In the genomic region with DNA sequence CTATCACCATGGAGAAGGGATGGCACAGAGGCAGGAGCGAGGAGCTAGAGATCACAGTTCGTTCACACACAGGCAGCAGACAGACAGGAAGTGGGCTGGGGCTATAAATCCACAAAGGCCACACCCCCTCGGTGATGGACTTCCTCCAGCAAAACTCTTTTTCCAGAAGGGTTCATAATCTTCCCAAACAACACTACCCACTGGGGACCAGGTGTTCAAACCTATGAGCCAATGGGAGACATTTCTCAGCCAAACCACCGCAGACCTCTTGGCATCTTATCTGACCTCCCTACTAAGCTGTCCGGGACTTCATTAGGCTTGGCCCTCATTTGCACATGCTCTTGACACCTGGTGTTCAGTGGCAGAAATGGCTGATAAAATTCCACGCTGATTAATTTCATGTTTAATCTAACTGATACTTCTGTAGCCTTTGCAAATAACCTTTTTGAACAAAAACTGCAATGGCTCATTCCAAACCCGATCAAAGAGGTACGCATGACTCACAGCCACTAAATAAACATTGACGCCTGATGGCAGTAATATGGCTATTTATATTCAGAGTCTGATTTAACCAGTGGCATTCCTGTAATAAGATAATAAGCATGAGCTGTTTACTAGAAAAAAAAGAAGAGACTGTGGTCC, we compare ENCODE assay signal across 10 mouse cellular contexts.
DNase-seq lines count a peak whose midpoint lies in the region; ATAC-seq lines count a peak whose summit lies in the region.
"Had no signal": no experiment of that assay in that cellular context is flagged by ENCODE, and none has a peak within 500 bp of the region (broad histone marks: within the 10 kb centered on the region; RNA-seq: fewer than 3 reads in every experiment).

No protein-coding gene starts in this region.

- H3K36me3 ChIP-seq in midbrain, embryonic 13.5 days, result no peaks in the 10 kb centered on the region
- H3K36me3 ChIP-seq in liver, embryonic 12.5 days, result no peaks in the 10 kb centered on the region
- H3K36me3 ChIP-seq: embryonic facial prominence, embryonic 10.5 days had no signal

- no peaks in the 10 kb centered on the region for H3K9me3 ChIP-seq in midbrain, embryonic 13.5 days
- no peaks in the 10 kb centered on the region for H3K9me3 ChIP-seq in liver, embryonic 12.5 days (replicated peaks)
- H3K9me3 ChIP-seq: embryonic facial prominence, embryonic 10.5 days had no signal

- peak; percentile 59 for ATAC-seq in granulocyte monocyte progenitor cell, adult 5-6 weeks (replicated peaks; ENCODE audit: poor library complexity, severe bottlenecking)
- ATAC-seq in midbrain, embryonic 13.5 days, result peak; percentile 68
- ATAC-seq in liver, embryonic 12.5 days, result no peak
- ATAC-seq in megakaryocyte-erythroid progenitor cell, adult 5-6 weeks (replicated peaks; ENCODE audit: low FRiP score, low TSS enrichment, poor library complexity, severe bottlenecking), result no peak

- H3K4me1 ChIP-seq in midbrain, embryonic 13.5 days (replicated peaks), result peaks cover 20% of the 10 kb centered on the region
- H3K4me1 ChIP-seq in liver, embryonic 12.5 days, result no peaks in the 10 kb centered on the region

- WGBS in midbrain, embryonic 13.5 days, result 37% methylated on average over 9 of the region's 9 CpGs
- 44% methylated on average over 9 of the region's 9 CpGs for WGBS in liver, embryonic 12.5 days (ENCODE audit: insufficient replicate concordance)

- H3K9ac ChIP-seq in midbrain, embryonic 13.5 days (replicated peaks), result no peak overlapping the region
- no peak overlapping the region for H3K9ac ChIP-seq in liver, embryonic 12.5 days

- no peak overlapping the region for H3K4me3 ChIP-seq in midbrain, embryonic 13.5 days (replicated peaks)
- H3K4me3 ChIP-seq in liver, embryonic 12.5 days, result no peak overlapping the region
- H3K4me3 ChIP-seq: embryonic facial prominence, embryonic 10.5 days; heart, adult 2 months had no signal

- 0 out of 2 replicates have a peak, but pooled peaks cover 3% of the 10 kb centered on the region for H3K27me3 ChIP-seq in midbrain, embryonic 13.5 days
- H3K27me3 ChIP-seq in liver, embryonic 12.5 days (replicated peaks), result no peaks in the 10 kb centered on the region

- peak overlapping the region; percentile 74 for H3K27ac ChIP-seq in midbrain, embryonic 13.5 days
- no peak overlapping the region for H3K27ac ChIP-seq in liver, embryonic 12.5 days
- H3K27ac ChIP-seq: embryonic facial prominence, embryonic 10.5 days; heart, adult 2 months had no signal

- H3K4me2 ChIP-seq in midbrain, embryonic 13.5 days (replicated peaks), result 0 out of 2 replicates have a peak overlapping the region, but pooled peaks have one; percentile 0
- no peak overlapping the region for H3K4me2 ChIP-seq in liver, embryonic 12.5 days

- peak; percentile 21 for DNase-seq in kidney, postnatal 10 days
- DNase-seq in kidney, postnatal 36 days, result no peak
- peak; percentile 67 for DNase-seq in Muller cell, postnatal 12 days (ENCODE audit: inconsistent ontology term)
- no peak for DNase-seq in liver

Comparison
In these comparisons a context has a peak if more than half of its experiments do, and no peak if none do; other contexts are left out.
1. DNase-seq: peak in kidney, postnatal 10 days (single experiment) and Muller cell, postnatal 12 days (single experiment); none in kidney, postnatal 36 days (0 of 2) and liver (single experiment).
2. ATAC-seq: peak in granulocyte monocyte progenitor cell, adult 5-6 weeks (single experiment) and midbrain, embryonic 13.5 days (single experiment); none in liver, embryonic 12.5 days (single experiment) and megakaryocyte-erythroid progenitor cell, adult 5-6 weeks (single experiment).